Mouse (Mus musculus): ENCODE measurements around the gene Fryl.

Gene Fryl

DNA sequence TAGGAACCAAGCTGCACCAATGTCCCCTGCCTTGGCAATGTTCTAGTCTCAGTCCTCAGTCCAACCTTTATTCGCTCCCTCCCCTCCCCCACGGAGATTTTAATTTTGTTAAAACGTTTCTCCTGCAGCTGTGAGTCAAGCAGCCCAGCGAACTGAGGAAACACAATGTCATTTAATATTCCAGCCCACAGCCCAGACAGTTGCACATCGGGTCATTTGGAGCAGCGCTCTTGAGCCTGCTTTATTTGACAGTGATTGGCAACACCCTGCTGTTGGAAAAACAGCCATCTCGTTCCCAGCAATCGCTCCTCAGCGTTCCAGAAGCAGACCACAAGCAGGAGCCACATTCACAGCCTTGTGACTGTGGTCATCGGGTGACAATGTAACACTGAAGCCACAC is 261.0 kb downstream of the Fryl start:
- DNase-seq: no peak

DNA sequence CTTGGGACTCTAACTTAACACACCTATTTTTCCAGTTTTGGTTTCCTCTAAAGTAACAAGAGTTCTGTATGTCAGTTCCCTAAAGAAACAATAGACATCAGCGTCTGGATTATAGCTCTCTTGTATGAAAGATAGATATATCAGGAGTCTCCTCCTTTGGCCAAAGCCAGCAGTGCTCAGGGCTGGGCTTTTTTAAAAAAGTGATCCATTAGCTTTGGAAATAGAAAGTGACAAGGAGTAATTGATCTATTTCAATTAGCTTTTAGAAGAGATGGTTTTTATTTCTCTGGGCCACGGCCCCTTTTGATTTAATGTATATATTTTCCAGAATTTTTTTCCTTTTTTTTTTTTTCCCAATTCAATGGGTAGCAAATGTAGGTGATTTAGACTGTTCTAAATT is 261.5 kb downstream of the Fryl start:
- no peak for DNase-seq

DNA sequence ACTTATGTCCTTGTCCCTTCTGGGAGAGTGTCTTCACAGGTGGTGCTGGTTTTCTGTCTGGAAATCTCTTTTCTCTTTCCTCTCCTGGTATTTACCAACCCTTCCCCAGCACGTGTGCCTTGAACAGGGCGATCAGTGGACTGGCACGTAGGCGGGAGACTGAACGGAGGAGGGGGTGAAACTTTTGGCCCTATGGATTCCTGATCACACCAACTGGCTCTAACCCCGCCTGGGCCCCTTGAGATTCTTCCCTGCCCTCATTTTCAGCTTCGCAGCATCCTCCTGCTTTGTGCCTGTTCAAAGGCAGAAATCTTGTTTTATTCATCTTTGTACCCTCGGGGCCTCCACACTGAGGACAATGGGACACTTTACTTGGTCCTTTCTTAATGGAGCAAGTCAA is 262.0 kb downstream of the Fryl start:
- no peak for DNase-seq

DNA sequence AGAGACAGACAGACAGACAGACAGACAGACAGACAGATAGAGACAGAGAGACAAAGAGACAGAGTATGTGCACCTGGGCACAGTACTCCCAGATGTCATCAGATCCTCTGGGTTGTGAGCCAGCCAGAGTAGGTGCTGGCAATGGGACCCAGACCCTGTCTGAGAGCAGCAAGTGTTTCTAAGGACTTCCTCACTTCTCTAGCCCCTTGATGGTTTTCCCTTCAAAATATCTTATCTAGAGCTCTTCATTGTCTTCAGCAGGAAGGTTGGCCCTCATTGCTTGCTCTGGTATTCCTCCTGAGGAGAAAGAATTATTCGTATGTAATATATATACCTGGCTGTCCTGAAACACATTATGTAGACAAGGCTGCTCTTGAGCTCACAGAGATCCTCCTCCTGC is 263.9 kb downstream of the Fryl start:
- DNase-seq: no peak

DNA sequence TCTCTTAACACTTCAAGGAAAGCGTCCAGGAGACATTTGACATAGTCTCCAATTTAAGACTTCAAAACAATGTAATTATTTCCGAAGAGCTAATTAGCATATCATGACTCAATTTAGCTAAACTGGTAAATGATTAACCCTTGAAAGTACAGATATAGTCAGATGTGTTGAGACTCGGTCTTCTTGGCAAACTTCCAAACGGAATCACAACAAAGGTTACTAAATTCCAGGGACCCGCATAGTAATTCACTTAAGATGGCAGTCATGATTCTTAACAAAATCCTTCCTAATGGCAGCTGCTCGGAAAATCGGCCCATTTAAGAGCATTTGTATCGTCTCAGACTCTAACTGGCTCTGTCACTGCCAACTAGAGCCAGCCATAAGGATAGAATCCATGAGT is 266.7 kb downstream of the Fryl start:
- DNase-seq: no peak

DNA sequence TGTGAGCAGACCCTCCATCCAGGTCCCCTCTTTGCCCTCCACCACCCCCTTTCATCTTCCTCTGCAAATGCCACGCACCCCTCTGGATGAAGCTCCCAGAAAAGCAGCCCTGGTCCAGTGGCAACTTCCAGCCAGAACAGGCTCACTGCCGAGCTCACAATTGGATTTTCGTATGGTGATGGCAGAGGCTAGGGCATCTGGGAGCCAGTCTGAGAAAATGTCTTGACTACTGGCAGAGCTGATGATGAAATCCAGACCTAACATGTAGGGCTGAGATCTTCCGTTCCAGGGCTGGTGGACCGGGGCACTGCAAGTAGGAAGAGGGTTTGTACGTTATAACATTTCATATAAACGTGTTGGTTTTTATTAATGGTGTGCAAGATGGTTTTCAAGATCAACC is 268.6 kb downstream of the Fryl start:
- DNase-seq: no peak

DNA sequence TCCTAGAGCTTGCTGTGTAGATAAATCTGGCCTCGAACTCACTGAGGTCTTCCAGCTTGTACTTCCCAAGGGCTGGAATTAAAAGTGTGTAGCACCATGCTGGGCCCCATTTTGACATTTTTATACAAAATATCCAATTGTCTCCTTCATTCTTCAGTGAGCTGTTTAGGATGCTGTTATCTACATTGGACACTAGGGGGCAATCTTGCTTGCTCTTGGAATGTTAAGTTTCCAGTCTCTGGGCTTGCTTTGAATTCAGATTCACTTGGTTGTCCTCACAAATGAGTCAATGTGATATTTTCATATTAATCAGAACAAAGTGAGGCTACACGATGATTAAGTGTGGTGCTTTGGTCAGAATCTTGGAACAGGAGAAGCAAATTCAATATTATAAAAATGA is 272.3 kb downstream of the Fryl start:
- DNase-seq: no peak

DNA sequence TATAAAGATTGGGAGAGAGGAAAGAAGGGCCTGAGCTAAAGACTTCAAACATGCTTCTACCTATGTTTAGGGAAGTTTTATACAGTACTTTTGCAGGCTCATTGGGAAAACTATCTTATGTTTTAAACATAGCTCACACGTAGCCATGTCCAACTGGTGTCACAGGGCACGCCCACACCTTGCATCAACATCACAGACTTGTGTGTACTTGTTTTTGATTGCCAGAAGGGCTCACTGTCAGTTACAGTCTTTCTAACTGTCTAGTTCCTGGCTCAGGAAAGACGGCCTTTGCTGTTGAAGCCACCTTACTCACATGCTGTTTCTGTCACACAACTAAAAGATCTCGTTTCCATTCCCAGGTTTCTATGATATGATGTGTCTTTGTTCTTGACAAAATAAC is 279.9 kb downstream of the Fryl start:
- DNase-seq: no peak

DNA sequence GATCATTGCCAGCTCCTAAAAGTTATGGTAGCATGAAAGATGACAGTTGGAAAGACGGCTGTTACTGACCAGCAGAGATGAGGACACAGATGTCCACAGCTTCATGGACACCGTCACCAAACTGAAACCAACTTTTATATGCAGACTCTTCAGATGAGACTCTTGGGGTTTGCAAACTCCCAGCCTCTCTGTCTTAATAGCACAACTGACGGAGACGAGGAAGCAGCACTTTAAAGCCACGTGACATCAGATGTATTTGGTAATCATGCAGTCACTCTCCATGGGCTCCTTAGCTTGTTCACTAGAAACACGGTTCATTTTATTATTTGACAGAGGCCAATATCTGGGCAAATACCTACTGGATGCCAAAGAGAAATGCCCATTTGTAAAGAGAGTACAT is 280.4 kb downstream of the Fryl start:
- no peak for DNase-seq

DNA sequence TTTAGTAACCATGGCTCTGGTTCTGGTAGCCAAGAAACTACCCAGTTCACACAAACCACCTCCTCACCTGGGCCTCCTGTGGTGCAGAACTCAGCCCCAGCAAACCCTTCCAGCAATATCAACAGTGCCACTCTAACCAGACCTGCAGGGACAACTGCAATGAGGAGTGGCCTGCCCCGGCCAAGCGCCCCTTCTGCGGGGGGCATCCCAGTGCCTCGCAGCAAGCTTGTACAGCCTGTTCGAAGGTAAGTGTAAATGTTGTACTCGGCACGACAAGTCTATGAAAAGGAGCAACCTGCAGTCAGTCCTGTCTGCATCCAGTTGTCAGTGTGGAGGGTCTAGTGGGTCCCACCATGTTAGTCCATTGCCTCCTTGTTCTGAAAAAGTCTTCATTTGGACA is 281.8 kb downstream of the Fryl start, which contains the start of gene Gm10135:
Gene Gm10135, minus strand, starts transcription at position 101 of the 400 bp plus-strand sequence.
- no peak for DNase-seq

DNA sequence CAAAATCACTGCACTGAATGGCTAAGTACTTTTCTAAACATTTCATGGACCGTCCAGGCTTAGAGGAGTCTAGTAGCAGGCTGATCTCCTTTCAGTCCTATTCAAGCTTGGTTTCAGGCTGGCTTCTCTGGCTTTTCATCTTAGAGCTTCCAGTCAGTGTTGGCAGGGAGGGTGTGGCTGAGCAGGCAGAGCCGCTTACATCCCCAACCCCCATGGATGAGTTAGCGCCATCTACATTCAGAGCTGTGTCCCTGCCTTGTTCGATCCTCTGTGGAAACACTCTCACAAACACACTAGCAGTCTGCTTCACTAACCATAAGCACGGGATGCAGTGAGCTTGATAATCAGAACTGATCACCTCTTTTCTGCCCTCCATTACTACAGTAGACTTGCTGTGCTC is 283.5 kb downstream of the Fryl start:
- DNase-seq: no peak

DNA sequence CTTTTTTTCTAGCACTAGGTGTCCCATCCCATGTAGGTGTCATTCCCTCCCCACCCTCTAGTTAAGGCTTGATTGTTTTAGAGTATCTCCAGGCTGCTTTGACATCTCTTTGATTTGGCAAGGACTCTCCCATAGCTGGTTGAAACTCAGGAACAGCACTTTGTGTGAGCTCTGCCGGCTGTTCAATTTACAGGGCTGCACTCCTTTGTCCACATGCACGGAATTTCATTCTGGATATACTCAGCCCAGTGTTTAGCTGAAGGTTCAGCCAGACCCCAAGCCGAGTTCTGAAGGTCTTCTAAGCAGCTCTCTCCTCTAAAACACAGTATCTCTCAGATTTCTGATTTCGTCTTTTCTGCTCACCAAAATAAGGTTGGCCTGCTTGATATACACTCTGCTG is 284.0 kb downstream of the Fryl start:
- DNase-seq: no peak

All from cerebellum, adult 11-12 months (tissue).